Mouse (Mus musculus) CH12.LX (cell line): ENCODE results near the gene Wsb2. TPM values are rescaled to one million over a fixed set of nuclear protein-coding genes. Genes with fewer than 3 reads are reported as not detected.

Experiments used
- DNase-seq: peaks from one replicate; pipeline ENCODE4 v3.0.0-alpha.2; 2013; ENCODE audit errors: extremely low read depth
- H3K27ac ChIP-seq: 2 replicates; pipeline ENCODE4 v1.5.1; 2012; ENCODE audit warnings: low read depth, mild to moderate bottlenecking, control low read depth, moderate library complexity; ENCODE audit not compliant: insufficient read depth
- H3K27me3 ChIP-seq: replicated peaks from 2 replicates; pipeline ENCODE3; 2012; ENCODE audit warnings: inconsistent platforms
- H3K36me3 ChIP-seq, 2 experiments: replicated peaks in 1 of 2; 2 replicates each; pipeline versions ENCODE3 to v1.6.1; 2012; ENCODE audit warnings: inconsistent platforms in 1 of 2, low read length in 1 of 2, mild to moderate bottlenecking in 1 of 2, mixed read lengths in 1 of 2, moderate library complexity in 1 of 2; ENCODE audit not compliant: control insufficient read depth in 1 of 2, insufficient read depth in 1 of 2
- H3K4me1 ChIP-seq, 2 experiments: 2 replicates each; pipeline ENCODE4 v1.6.1; 2012; ENCODE audit warnings: inconsistent platforms in 1 of 2, moderate library complexity in 1 of 2; ENCODE audit not compliant: insufficient read depth in 2 of 2, control insufficient read depth in 1 of 2
- H3K4me2 ChIP-seq: 2 replicates; pipeline ENCODE4 v1.6.1; 2012; ENCODE audit warnings: low read depth, mild to moderate bottlenecking, control low read depth; ENCODE audit not compliant: poor library complexity, insufficient read depth, severe bottlenecking
- H3K4me3 ChIP-seq, 3 experiments: fragments of 150-350 bp in 1 of 3; sonication (generic) in 1 of 3; replicated peaks in 1 of 3; 2 replicates each; pipeline versions ENCODE3 to v1.5.1; 2011 to 2012; ENCODE audit warnings: low read depth in 2 of 3, low read length in 2 of 3, mild to moderate bottlenecking in 2 of 3, moderate library complexity in 2 of 3, control low read depth in 1 of 3, improper control_type of control experiment in 1 of 3, inconsistent platforms in 1 of 3, mixed read lengths in 1 of 3; ENCODE audit not compliant: poor library complexity in 1 of 3
- H3K79me2 ChIP-seq: replicated peaks from 2 replicates; pipeline ENCODE4 v1.6.1; 2012; ENCODE audit warnings: mild to moderate bottlenecking, moderate library complexity; ENCODE audit not compliant: control insufficient read depth, poor library complexity, insufficient read depth, severe bottlenecking; ENCODE audit errors: extremely low read depth
- H3K9ac ChIP-seq: 2 replicates; pipeline ENCODE4 v1.6.1; 2012; ENCODE audit warnings: low read depth, mild to moderate bottlenecking, control low read depth, moderate library complexity; ENCODE audit not compliant: insufficient read depth
- H3K9me3 ChIP-seq: replicated peaks from 2 replicates; pipeline ENCODE3; 2012; ENCODE audit warnings: low read length, inconsistent platforms, mixed read lengths
- BHLHE40 ChIP-seq: IDR thresholded peaks from 2 replicates; pipeline ENCODE4 v1.6.1; 2011; ENCODE audit warnings: mild to moderate bottlenecking, low read depth, low read length, improper control_type of control experiment
- CHD1 ChIP-seq: IDR thresholded peaks from 2 replicates; pipeline ENCODE4 v1.6.1; 2012; ENCODE audit warnings: low read depth, low read length, improper control_type of control experiment, inconsistent platforms
- CHD2 ChIP-seq: IDR thresholded peaks from 2 replicates; pipeline ENCODE4 v1.6.1; 2011; ENCODE audit warnings: low read length, improper control_type of control experiment
- CTCF ChIP-seq, 2 experiments: IDR thresholded peaks in 1 of 2; conservative IDR thresholded peaks in 1 of 2; 2 replicates each; pipeline ENCODE4 v1.5.1; 2011 to 2012; ENCODE audit warnings: low read depth in 2 of 2, low read length in 2 of 2, improper control_type of control experiment in 1 of 2, inconsistent platforms in 1 of 2, mild to moderate bottlenecking in 1 of 2, moderate library complexity in 1 of 2
- E2F4 ChIP-seq: IDR thresholded peaks from 2 replicates; pipeline ENCODE4 v1.6.1; 2011; ENCODE audit warnings: low read depth, low read length, improper control_type of control experiment; ENCODE audit not compliant: insufficient replicate concordance
- ELF1 ChIP-seq: IDR thresholded peaks from 2 replicates; pipeline ENCODE4 v1.6.1; 2014; ENCODE audit warnings: low read depth, mild to moderate bottlenecking, inconsistent platforms, low read length, improper control_type of control experiment
- EP300 ChIP-seq: IDR thresholded peaks from 2 replicates; pipeline ENCODE4 v1.6.1; 2011; ENCODE audit warnings: low read length, improper control_type of control experiment
- ETS1 ChIP-seq: conservative IDR thresholded peaks from 2 replicates; pipeline ENCODE4 v1.6.1; 2012; ENCODE audit warnings: low read depth, mild to moderate bottlenecking, inconsistent platforms, low read length, improper control_type of control experiment, moderate library complexity
- GABPA ChIP-seq: IDR thresholded peaks from 2 replicates; pipeline ENCODE4 v1.6.1; 2012; ENCODE audit warnings: low read depth, low read length, improper control_type of control experiment, inconsistent platforms; ENCODE audit not compliant: insufficient replicate concordance
- HCFC1 ChIP-seq: IDR thresholded peaks from 2 replicates; pipeline ENCODE4 v1.6.1; 2012; ENCODE audit warnings: low read depth, mild to moderate bottlenecking, inconsistent platforms, low read length, improper control_type of control experiment
- JUN ChIP-seq: IDR thresholded peaks from 2 replicates; pipeline ENCODE4 v1.6.1; 2011; ENCODE audit warnings: low read depth, mild to moderate bottlenecking, low read length, improper control_type of control experiment, moderate library complexity; ENCODE audit not compliant: insufficient read depth
- JUND ChIP-seq: conservative IDR thresholded peaks from 2 replicates; pipeline ENCODE4 v1.6.1; 2011; ENCODE audit warnings: low read depth, low read length, improper control_type of control experiment
- KAT2A ChIP-seq: IDR thresholded peaks from 2 replicates; pipeline ENCODE4 v1.6.1; 2012; ENCODE audit warnings: low read length, improper control_type of control experiment, inconsistent platforms; ENCODE audit not compliant: insufficient replicate concordance
- MAX ChIP-seq: IDR thresholded peaks from 2 replicates; pipeline ENCODE4 v1.6.1; 2011; ENCODE audit warnings: low read length, improper control_type of control experiment
- MAZ ChIP-seq: IDR thresholded peaks from 2 replicates; pipeline ENCODE4 v1.6.1; 2012; ENCODE audit warnings: low read depth, mild to moderate bottlenecking, inconsistent platforms, low read length, improper control_type of control experiment, moderate library complexity
- MEF2A ChIP-seq: IDR thresholded peaks from 2 replicates; pipeline ENCODE4 v1.6.1; 2014; ENCODE audit warnings: low read depth, mild to moderate bottlenecking, inconsistent platforms, low read length, improper control_type of control experiment, borderline replicate concordance
- MXI1 ChIP-seq: IDR thresholded peaks from 2 replicates; pipeline ENCODE4 v1.6.1; 2011; ENCODE audit warnings: mild to moderate bottlenecking, low read depth, low read length, improper control_type of control experiment
- MYC ChIP-seq: IDR thresholded peaks from 2 replicates; pipeline ENCODE4 v1.6.1; 2011; ENCODE audit warnings: low read depth, mild to moderate bottlenecking, improper control_type of control experiment, low read length
- NELFE ChIP-seq: IDR thresholded peaks from 2 replicates; pipeline ENCODE4 v1.6.1; 2011; ENCODE audit warnings: low read depth, low read length, improper control_type of control experiment
- POLR2A ChIP-seq: IDR thresholded peaks from 2 replicates; pipeline ENCODE4 v1.6.1; 2011; ENCODE audit warnings: low read depth, mild to moderate bottlenecking, improper control_type of control experiment, low read length
- POLR2AphosphoS2 ChIP-seq: IDR thresholded peaks from 2 replicates; pipeline ENCODE4 v1.6.1; 2011; ENCODE audit warnings: low read depth, low read length, improper control_type of control experiment
- RAD21 ChIP-seq: IDR thresholded peaks from 2 replicates; pipeline ENCODE4 v1.6.1; 2011; ENCODE audit warnings: low read depth, mild to moderate bottlenecking, low read length, improper control_type of control experiment, moderate library complexity
- RCOR1 ChIP-seq: conservative IDR thresholded peaks from 2 replicates; pipeline ENCODE4 v1.6.1; 2012; ENCODE audit warnings: low read depth, mild to moderate bottlenecking, inconsistent platforms, low read length, improper control_type of control experiment
- SIN3A ChIP-seq: IDR thresholded peaks from 2 replicates; pipeline ENCODE4 v1.6.1; 2012; ENCODE audit warnings: low read length, improper control_type of control experiment, inconsistent platforms
- SMC3 ChIP-seq: IDR thresholded peaks from 2 replicates; pipeline ENCODE4 v1.6.1; 2011; ENCODE audit warnings: low read depth, low read length, improper control_type of control experiment
- TBP ChIP-seq: conservative IDR thresholded peaks from 2 replicates; pipeline ENCODE4 v1.6.1; 2011; ENCODE audit warnings: low read depth, low read length, improper control_type of control experiment
- UBTF ChIP-seq: IDR thresholded peaks from 2 replicates; pipeline ENCODE4 v1.6.1; 2012; ENCODE audit warnings: low read depth, mild to moderate bottlenecking, inconsistent platforms, low read length, improper control_type of control experiment, moderate library complexity
- USF2 ChIP-seq: conservative IDR thresholded peaks from 2 replicates; pipeline ENCODE4 v1.6.1; 2011; ENCODE audit warnings: low read depth, low read length, improper control_type of control experiment
- ZKSCAN1 ChIP-seq: IDR thresholded peaks from 2 replicates; pipeline ENCODE4 v1.6.1; 2012; ENCODE audit warnings: low read depth, inconsistent platforms, low read length, improper control_type of control experiment, borderline replicate concordance
- ZNF384 ChIP-seq: IDR thresholded peaks from 2 replicates; pipeline ENCODE4 v1.6.1; 2012; ENCODE audit warnings: low read depth, low read length, improper control_type of control experiment, inconsistent platforms
- dilution Hi-C: fragments of 300-500 bp; cut with MboI; formaldehyde crosslinking; loops from 2 replicates; pipeline ENCODE4 v1.14.3; 2020; ENCODE audit warnings: low sequenced_read_pairs; ENCODE audit not compliant: extremely low pct_unique_long_range_greater_than_20kb, extremely low pct_ligation_motif_present
- in situ Hi-C: fragments of 300-500 bp; cut with MboI; formaldehyde crosslinking; loops from 3 replicates; pipeline ENCODE4 v1.14.3; 2019; ENCODE audit warnings: low sequenced_read_pairs, low pct_ligation_motif_present, low pct_unique_long_range_greater_than_20kb, mixed read lengths
- polyA plus RNA-seq: library from polyadenylated mRNA; unstranded; fragments of >175 nt; gene quantifications from 2 replicates; pipeline ENCODE4 v1.2.1, GENCODE M21; 2012; ENCODE audit warnings: low read depth; ENCODE audit not compliant: insufficient read length
- total RNA-seq, 2 experiments: library from RNA; depleted of rRNA; stranded (reverse); fragments of 300-350 nt in 1 of 2; fragments of >200 nt in 1 of 2; gene quantifications; 2 replicates each; pipeline ENCODE4 v1.2.3; 2012 to 2014

The Wsb2 gene
- total and polyA plus RNA-seq, 3 experiments = 36.1 to 44.2 (median 41.7) TPM

DNA sequence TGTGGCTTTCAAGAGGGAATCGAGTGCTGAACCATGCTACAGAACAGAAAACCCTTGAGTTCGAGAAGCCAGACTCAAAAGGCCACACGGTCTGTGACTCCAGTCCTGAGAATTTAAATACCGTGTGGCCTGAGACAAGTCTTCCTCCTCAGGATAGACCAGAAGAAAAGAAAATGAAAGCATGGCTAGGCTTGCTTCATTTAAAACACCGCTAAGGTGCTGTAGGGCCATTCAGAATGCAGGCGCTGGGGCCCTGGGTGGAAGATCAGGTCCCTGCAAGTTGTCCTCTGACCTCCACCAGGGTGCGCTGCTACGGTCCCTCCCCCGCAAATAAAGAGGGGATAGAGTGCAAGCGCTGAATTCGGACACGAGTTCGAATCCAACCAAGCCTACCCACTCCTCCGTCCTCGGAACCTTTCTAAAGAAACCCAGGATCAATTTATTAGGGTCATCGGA lies 31.2 kb downstream of the Wsb2 start:
- in situ Hi-C loops = loop anchor here (10.0 kb wide), 1 partner anchor 96 kb away; no protein-coding TSS in a partner anchor
- H3K4me2 ChIP-seq = peak overlapping the region; percentile 64
- TF ChIP-seq MAZ (peak; percentile 47; the same call in 1 of the 2 replicates), RAD21 (peak; percentile 46), KAT2A (0 out of 2 replicates have a peak, but pooled peaks have one; percentile 10), SIN3A (peak; percentile 26; the same call in 1 of the 2 replicates), MEF2A (peak; percentile 30; the same call in 1 of the 2 replicates), ZKSCAN1 (no peak), TBP (no peak), ZNF384 (peak; percentile 7; the same call in 1 of the 2 replicates), BHLHE40 (peak; percentile 31; the same call in 1 of the 2 replicates), CTCF (conservative IDR thresholded peaks at IDR 0.05 in 1 of 2, IDR thresholded peaks at IDR 0.05 in 1 of 2; ENCODE audit: low read depth in 2 of 2, low read length in 2 of 2) (peak; percentile 38 to 84; a peak in 2 of 4 replicates), CHD1 (0 out of 2 replicates have a peak, but pooled peaks have one; percentile 80), EP300 (0 out of 2 replicates have a peak, but pooled peaks have one; percentile 23), UBTF (0 out of 2 replicates have a peak, but pooled peaks have one; percentile 22), POLR2A (no peak), JUN (no peak), MAX (no peak), SMC3 (peak; percentile 76), POLR2AphosphoS2 (peak; percentile 49; the same call in 1 of the 2 replicates), RCOR1 (0 out of 2 replicates have a peak, but pooled peaks have one; percentile 43)
- TF ChIP-seq, all 38 proteins: peak for 14
- Histone ChIP-seq H3K27ac (peak overlapping the region; percentile 48), H3K79me2 (peaks cover 31% of the 10 kb centered on the region), H3K4me1 (peaks cover 18 to 48% of the 10 kb centered on the region in 2 experiments), H3K9ac (peak overlapping the region; percentile 92), H3K9me3 (peaks cover 21% of the 10 kb centered on the region), H3K27me3 (no peaks in the 10 kb centered on the region), H3K36me3 (peaks cover 28 to 43% of the 10 kb centered on the region in 2 experiments), H3K4me3 (peak overlapping the region; percentile 84 to 99 (median 96))
- peak; percentile 86 for DNase-seq
- dilution Hi-C loops = no loop called here

GRCm38 (mm10) chr5:117388877-117389276 lies 31.8 kb downstream of the Wsb2 start, which contains the start of gene Rfc5:
Rfc5 (minus strand) TSS chr5:117389047.
- Histone ChIP-seq H3K9me3 (peaks cover 24% of the 10 kb centered on the region), H3K9ac (peak within 1 kb of the TSS; percentile 92), H3K79me2 (peaks cover 31% of the 10 kb centered on the region), H3K27me3 (no peaks in the 10 kb centered on the region), H3K4me1 (peaks cover 15 to 42% of the 10 kb centered on the region in 2 experiments), H3K4me2 (peak within 1 kb of the TSS; percentile 65), H3K27ac (peak within 1 kb of the TSS; percentile 48), H3K4me3 (peak within 1 kb of the TSS; percentile 84 to 99 (median 96)), H3K36me3 (peaks cover 26 to 39% of the 10 kb centered on the region in 2 experiments)
- in situ Hi-C loops (loop anchor here (10.0 kb wide), 1 partner anchor 96 kb away; no protein-coding TSS in a partner anchor), dilution Hi-C loops (no loop called here)
- peak; percentile 96 for DNase-seq
- TF ChIP-seq MXI1 (peak; percentile 100), POLR2A (peak; percentile 93), E2F4 (0 out of 2 replicates have a peak, but pooled peaks have one; percentile 76), GABPA (no peak), EP300 (no peak), NELFE (peak; percentile 92), CHD2 (peak; percentile 98), JUND (no peak), UBTF (no peak), USF2 (no peak), RCOR1 (no peak), SIN3A (peak; percentile 92), ELF1 (peak; percentile 97), SMC3 (no peak), KAT2A (0 out of 2 replicates have a peak, but pooled peaks have one; percentile 52), MYC (peak; percentile 71), ETS1 (no peak), POLR2AphosphoS2 (peak; percentile 81), HCFC1 (peak; percentile 73), RAD21 (no peak; the same call in 1 of the 2 replicates), CTCF (conservative IDR thresholded peaks at IDR 0.05 in 1 of 2, IDR thresholded peaks at IDR 0.05 in 1 of 2; ENCODE audit: low read depth in 2 of 2, low read length in 2 of 2) (no peak)
